Mouse (Mus musculus) midbrain, postnatal 0 days (tissue): ENCODE results near the gene Maml3. TPM values are rescaled to one million over a fixed set of nuclear protein-coding genes. Genes with fewer than 3 reads are reported as not detected.

ENCODE experiments used
- ATAC-seq: fragments of 200-750 bp; cut with Nextera tagmentation; 2 replicates; pipeline ENCODE4 v1.8.0; 2017; ENCODE audit warnings: moderate number of reproducible peaks, mild to moderate bottlenecking, moderate TSS enrichment, moderate library complexity; ENCODE audit not compliant: low FRiP score
- DNase-seq: peaks from one replicate; pipeline ENCODE4 v3.0.0-alpha.2; 2015; ENCODE audit warnings: low spot score
- H3K27ac ChIP-seq: fragments of 300-500 bp; sonication (generic); 2 replicates; pipeline ENCODE4 v1.5.1; 2014; ENCODE audit warnings: low read depth, mild to moderate bottlenecking, low read length, mixed read lengths
- H3K27me3 ChIP-seq: fragments of 300-500 bp; sonication (generic); 2 replicates; pipeline ENCODE4 v1.6.1; 2014; ENCODE audit warnings: low read length, control low read depth, mixed read lengths; ENCODE audit not compliant: insufficient read depth
- H3K36me3 ChIP-seq: fragments of 300-500 bp; sonication (generic); 2 replicates; pipeline ENCODE4 v1.6.1; 2014; ENCODE audit warnings: low read length, control low read depth, mixed read lengths; ENCODE audit not compliant: insufficient read depth
- H3K4me1 ChIP-seq: fragments of 300-500 bp; sonication (generic); 2 replicates; pipeline ENCODE4 v1.6.1; 2014; ENCODE audit warnings: mild to moderate bottlenecking, control low read depth, antibody characterized with exemption, low read length, mixed read lengths; ENCODE audit not compliant: insufficient read depth
- H3K4me2 ChIP-seq: fragments of 300-500 bp; sonication (generic); 2 replicates; pipeline ENCODE4 v1.6.1; 2014; ENCODE audit warnings: low read depth, mild to moderate bottlenecking, low read length, mixed read lengths; ENCODE audit not compliant: poor library complexity, severe bottlenecking
- H3K4me3 ChIP-seq: fragments of 300-500 bp; sonication (generic); 2 replicates; pipeline ENCODE4 v1.5.1; 2014; ENCODE audit warnings: low read depth, mild to moderate bottlenecking, low read length, moderate library complexity
- H3K9ac ChIP-seq: fragments of 300-500 bp; sonication (generic); replicated peaks from 2 replicates; pipeline ENCODE4 v1.6.1; 2014; ENCODE audit warnings: mild to moderate bottlenecking, low read length, moderate library complexity, mixed read lengths; ENCODE audit not compliant: poor library complexity, severe bottlenecking
- H3K9me3 ChIP-seq: fragments of 300-500 bp; sonication (generic); 2 replicates; pipeline ENCODE4 v1.6.1; 2016; ENCODE audit warnings: low read length, control low read depth
- CTCF ChIP-seq: IDR thresholded peaks from 2 replicates; pipeline ENCODE4 v1.5.1; 2016; ENCODE audit warnings: antibody characterized with exemption, mild to moderate bottlenecking
- WGBS: fragments of 180-500 bp; shearing (Covaris S2); extraction: QIAGEN DNeasy Blood & Tissue Kit; methylation state at CpG from one replicate; pipeline ENCODE4 v1.1.7; 2014; 5-methylcytosine and 5-hydroxymethylcytosine counted together
- polyA plus RNA-seq: library from polyadenylated mRNA; unstranded; fragments of >200 nt; fragmentation: Nextera tagmentation; extraction: Ambion mirVana; gene quantifications from 2 replicates; pipeline ENCODE4 v1.2.1, GENCODE M21; 2015
- total RNA-seq: library from RNA; depleted of rRNA; stranded (reverse); fragments of >200 nt; gene quantifications from 2 replicates; pipeline ENCODE4 v1.2.3, GENCODE M21; 2014

Gene Maml3
- total and polyA plus RNA-seq, 2 experiments from 2014 or later: 3.9 to 20.2 TPM

- 0 out of 2 replicates have a peak, but pooled peaks have one; percentile 26 for ATAC-seq
Measured at GRCm38 (mm10) chr3:51807981-51808870, 296.6 kb downstream of the Maml3 start.

GRCm38 (mm10) chr3:51805488-51806318 lies 299.2 kb downstream of the Maml3 start:
- Histone ChIP-seq H3K27me3 (no peaks in the 10 kb centered on the region), H3K4me2 (no peak overlapping the region), H3K9ac (0 out of 2 replicates have a peak overlapping the region, but pooled peaks have one; percentile 36), H3K36me3 (no peaks in the 10 kb centered on the region), H3K9me3 (no peaks in the 10 kb centered on the region), H3K27ac (0 out of 2 replicates have a peak overlapping the region, but pooled peaks have one; percentile 6), H3K4me3 (no peak overlapping the region), H3K4me1 (peaks cover 2% of the 10 kb centered on the region; the same call in 1 of the 2 replicates)
- TF ChIP-seq CTCF: no peak
- ATAC-seq: no peak
- WGBS: 25% methylated on average over 13 of the region's 13 CpGs
- peak; percentile 49 for DNase-seq

More at GRCm38 (mm10) chr3:51807981-51808870, 296.6 kb downstream of the Maml3 start:
- TF ChIP-seq CTCF: no peak
- WGBS: 63% methylated on average over 16 of the region's 16 CpGs
- Histone ChIP-seq H3K27me3 (no peaks in the 10 kb centered on the region), H3K9ac (no peak overlapping the region), H3K4me2 (no peak overlapping the region), H3K36me3 (no peaks in the 10 kb centered on the region), H3K4me3 (no peak overlapping the region), H3K27ac (peak overlapping the region; percentile 32; the same call in 1 of the 2 replicates), H3K9me3 (no peaks in the 10 kb centered on the region), H3K4me1 (peaks cover 2% of the 10 kb centered on the region; the same call in 1 of the 2 replicates)
- DNase-seq: no peak

- Histone ChIP-seq H3K27me3 (no peaks in the 10 kb centered on the region), H3K4me2 (no peak overlapping the region), H3K36me3 (no peaks in the 10 kb centered on the region), H3K9me3 (no peaks in the 10 kb centered on the region), H3K4me3 (no peak overlapping the region), H3K27ac (no peak overlapping the region), H3K9ac (no peak overlapping the region), H3K4me1 (peaks cover 2% of the 10 kb centered on the region; the same call in 1 of the 2 replicates)
- 50% methylated on average over 6 of the region's 6 CpGs for WGBS
- no peak for TF ChIP-seq CTCF
- DNase-seq (no peak), ATAC-seq (no peak)
Measured at GRCm38 (mm10) chr3:51803903-51804302, 301.0 kb downstream of the Maml3 start.

- no peak for TF ChIP-seq CTCF
- no peaks in the 10 kb centered on the region for H3K27me3 ChIP-seq
- H3K36me3 ChIP-seq: no peaks in the 10 kb centered on the region
- DNase-seq (no peak), ATAC-seq (no peak)
- H3K4me2 ChIP-seq: no peak overlapping the region
- 81% methylated on average over 9 of the region's 9 CpGs for whole genome bisulfite sequencing
- H3K4me3 ChIP-seq: no peak overlapping the region
- no peak overlapping the region for H3K27ac ChIP-seq
- no peak overlapping the region for H3K9ac ChIP-seq
- peaks cover 3% of the 10 kb centered on the region; the same call in 1 of the 2 replicates for H3K4me1 ChIP-seq
- H3K9me3 ChIP-seq: no peaks in the 10 kb centered on the region
Measured at GRCm38 (mm10) chr3:51799650-51800049, 305.2 kb downstream of the Maml3 start.

- ATAC-seq (no peak), DNase-seq (peak; percentile 62)
- no peaks in the 10 kb centered on the region for H3K9me3 ChIP-seq
- TF ChIP-seq CTCF: no peak
- H3K4me1 ChIP-seq: peaks cover 3% of the 10 kb centered on the region; the same call in 1 of the 2 replicates
- H3K4me2 ChIP-seq: peak overlapping the region; percentile 19; the same call in 1 of the 2 replicates
- H3K27me3 ChIP-seq: no peaks in the 10 kb centered on the region
- H3K4me3 ChIP-seq: no peak overlapping the region
- H3K36me3 ChIP-seq: no peaks in the 10 kb centered on the region
- 49% methylated on average over 6 of the region's 6 CpGs for WGBS
- H3K9ac ChIP-seq: 0 out of 2 replicates have a peak overlapping the region, but pooled peaks have one; percentile 19
- peak overlapping the region; percentile 38; the same call in 1 of the 2 replicates for H3K27ac ChIP-seq
Measured at GRCm38 (mm10) chr3:51796838-51797237, 308.0 kb downstream of the Maml3 start.
